Mouse (Mus musculus) midbrain, postnatal 0 days (tissue): ENCODE measurements around the gene Mettl24. TPM values are rescaled to one million over a fixed set of nuclear protein-coding genes. Genes with fewer than 3 reads are reported as not detected.

ENCODE experiments used
- ATAC-seq: fragments of 200-750 bp; cut with Nextera tagmentation; 2 replicates; pipeline ENCODE4 v1.8.0; 2017; ENCODE audit warnings: moderate number of reproducible peaks, mild to moderate bottlenecking, moderate TSS enrichment, moderate library complexity; ENCODE audit not compliant: low FRiP score
- DNase-seq: peaks from one replicate; pipeline ENCODE4 v3.0.0-alpha.2; 2015; ENCODE audit warnings: low spot score
- H3K27ac ChIP-seq: fragments of 300-500 bp; sonication (generic); 2 replicates; pipeline ENCODE4 v1.5.1; 2014; ENCODE audit warnings: low read depth, mild to moderate bottlenecking, low read length, mixed read lengths
- H3K27me3 ChIP-seq: fragments of 300-500 bp; sonication (generic); 2 replicates; pipeline ENCODE4 v1.6.1; 2014; ENCODE audit warnings: low read length, control low read depth, mixed read lengths; ENCODE audit not compliant: insufficient read depth
- H3K36me3 ChIP-seq: fragments of 300-500 bp; sonication (generic); 2 replicates; pipeline ENCODE4 v1.6.1; 2014; ENCODE audit warnings: low read length, control low read depth, mixed read lengths; ENCODE audit not compliant: insufficient read depth
- H3K4me1 ChIP-seq: fragments of 300-500 bp; sonication (generic); 2 replicates; pipeline ENCODE4 v1.6.1; 2014; ENCODE audit warnings: mild to moderate bottlenecking, control low read depth, antibody characterized with exemption, low read length, mixed read lengths; ENCODE audit not compliant: insufficient read depth
- H3K4me2 ChIP-seq: fragments of 300-500 bp; sonication (generic); 2 replicates; pipeline ENCODE4 v1.6.1; 2014; ENCODE audit warnings: low read depth, mild to moderate bottlenecking, low read length, mixed read lengths; ENCODE audit not compliant: poor library complexity, severe bottlenecking
- H3K4me3 ChIP-seq: fragments of 300-500 bp; sonication (generic); 2 replicates; pipeline ENCODE4 v1.5.1; 2014; ENCODE audit warnings: low read depth, mild to moderate bottlenecking, low read length, moderate library complexity
- H3K9ac ChIP-seq: fragments of 300-500 bp; sonication (generic); replicated peaks from 2 replicates; pipeline ENCODE4 v1.6.1; 2014; ENCODE audit warnings: mild to moderate bottlenecking, low read length, moderate library complexity, mixed read lengths; ENCODE audit not compliant: poor library complexity, severe bottlenecking
- H3K9me3 ChIP-seq: fragments of 300-500 bp; sonication (generic); 2 replicates; pipeline ENCODE4 v1.6.1; 2016; ENCODE audit warnings: low read length, control low read depth
- CTCF ChIP-seq: IDR thresholded peaks from 2 replicates; pipeline ENCODE4 v1.5.1; 2016; ENCODE audit warnings: antibody characterized with exemption, mild to moderate bottlenecking
- WGBS: fragments of 180-500 bp; shearing (Covaris S2); extraction: QIAGEN DNeasy Blood & Tissue Kit; methylation state at CpG from one replicate; pipeline ENCODE4 v1.1.7; 2014; 5-methylcytosine and 5-hydroxymethylcytosine counted together
- polyA plus RNA-seq: library from polyadenylated mRNA; unstranded; fragments of >200 nt; fragmentation: Nextera tagmentation; extraction: Ambion mirVana; gene quantifications from 2 replicates; pipeline ENCODE4 v1.2.1, GENCODE M21; 2015
- total RNA-seq: library from RNA; depleted of rRNA; stranded (reverse); fragments of >200 nt; gene quantifications from 2 replicates; pipeline ENCODE4 v1.2.3, GENCODE M21; 2014

The Mettl24 gene
- total and polyA plus RNA-seq, 2 experiments from 2014 or later, result 0.98 TPM; not detected in 1

GRCm38 (mm10) chr10:40718362-40718761, 35.3 kb downstream of the Mettl24 start:
- Histone ChIP-seq H3K9ac (no peak overlapping the region), H3K27ac (no peak overlapping the region), H3K9me3 (no peaks in the 10 kb centered on the region), H3K4me2 (no peak overlapping the region), H3K36me3 (no peaks in the 10 kb centered on the region), H3K4me3 (no peak overlapping the region), H3K4me1 (no peaks in the 10 kb centered on the region), H3K27me3 (no peaks in the 10 kb centered on the region)
- no peak for TF ChIP-seq CTCF
- WGBS, result 95% methylated on average over 13 of the region's 13 CpGs
- no peak for ATAC-seq
- no peak for DNase-seq

- Histone ChIP-seq H3K9ac (no peak overlapping the region), H3K4me2 (no peak overlapping the region), H3K36me3 (no peaks in the 10 kb centered on the region), H3K9me3 (no peaks in the 10 kb centered on the region), H3K4me1 (no peaks in the 10 kb centered on the region), H3K27ac (no peak overlapping the region), H3K4me3 (no peak overlapping the region), H3K27me3 (no peaks in the 10 kb centered on the region)
- TF ChIP-seq CTCF, result no peak
- no peak for ATAC-seq
- DNase-seq, result no peak
- WGBS, result 59% methylated on average over 6 of the region's 6 CpGs
Observed at GRCm38 (mm10) chr10:40719062-40719461, 36.0 kb downstream of the Mettl24 start.

GRCm38 (mm10) chr10:40720883-40721282, 37.8 kb downstream of the Mettl24 start:
- H3K9me3 ChIP-seq, result no peaks in the 10 kb centered on the region
- DNase-seq, result no peak
- no peak for ATAC-seq
- no peak for TF ChIP-seq CTCF
- no peak overlapping the region for H3K27ac ChIP-seq
- 83% methylated on average over 5 of the region's 5 CpGs for WGBS
- no peak overlapping the region for H3K4me2 ChIP-seq
- H3K27me3 ChIP-seq, result no peaks in the 10 kb centered on the region
- no peaks in the 10 kb centered on the region for H3K36me3 ChIP-seq
- no peaks in the 10 kb centered on the region; the same call in 1 of the 2 replicates for H3K4me1 ChIP-seq
- H3K9ac ChIP-seq, result no peak overlapping the region
- H3K4me3 ChIP-seq, result no peak overlapping the region

GRCm38 (mm10) chr10:40724342-40724741, 41.3 kb downstream of the Mettl24 start:
- Histone ChIP-seq H3K27ac (no peak overlapping the region), H3K9ac (no peak overlapping the region), H3K4me1 (no peaks in the 10 kb centered on the region; the same call in 1 of the 2 replicates), H3K4me2 (no peak overlapping the region), H3K27me3 (no peaks in the 10 kb centered on the region), H3K4me3 (no peak overlapping the region), H3K36me3 (no peaks in the 10 kb centered on the region), H3K9me3 (no peaks in the 10 kb centered on the region)
- WGBS, result 27% methylated on average over 6 of the region's 6 CpGs
- ATAC-seq, result no peak
- TF ChIP-seq CTCF, result no peak
- no peak for DNase-seq

- Histone ChIP-seq H3K36me3 (no peaks in the 10 kb centered on the region), H3K27me3 (no peaks in the 10 kb centered on the region), H3K4me2 (no peak overlapping the region), H3K9ac (no peak overlapping the region), H3K4me3 (no peak overlapping the region), H3K4me1 (no peaks in the 10 kb centered on the region; the same call in 1 of the 2 replicates), H3K27ac (no peak overlapping the region), H3K9me3 (no peaks in the 10 kb centered on the region)
- peak; percentile 40 for TF ChIP-seq CTCF
- no peak for DNase-seq
- no peak for ATAC-seq
- WGBS, result 44% methylated on average over 4 of the region's 4 CpGs
Observed at GRCm38 (mm10) chr10:40725066-40725465, 42.0 kb downstream of the Mettl24 start.

GRCm38 (mm10) chr10:40725471-40725870, 42.4 kb downstream of the Mettl24 start:
- Histone ChIP-seq H3K4me2 (no peak overlapping the region), H3K36me3 (no peaks in the 10 kb centered on the region), H3K4me3 (no peak overlapping the region), H3K9ac (no peak overlapping the region), H3K27me3 (no peaks in the 10 kb centered on the region), H3K9me3 (no peaks in the 10 kb centered on the region), H3K27ac (no peak overlapping the region), H3K4me1 (no peaks in the 10 kb centered on the region; the same call in 1 of the 2 replicates)
- ATAC-seq, result no peak
- 89% methylated on average over 4 of the region's 4 CpGs for WGBS
- TF ChIP-seq CTCF, result no peak
- no peak for DNase-seq
